Mouse (Mus musculus): ENCODE results near the gene Atf2. TPM values are rescaled to one million over a fixed set of nuclear protein-coding genes. Genes with fewer than 3 reads are reported as not detected.
A peak's percentile ranks its signal among the peaks of the same experiment; 100 is the strongest.
"Not testable (repeated sequence)": the region's sequence is repeated elsewhere in the genome, so short reads cannot be mapped to it uniquely, and the experiment has no call there.

Gene Atf2
- polyA plus RNA-seq, 1 experiment from 2014 or later: 74.1 TPM

DNA sequence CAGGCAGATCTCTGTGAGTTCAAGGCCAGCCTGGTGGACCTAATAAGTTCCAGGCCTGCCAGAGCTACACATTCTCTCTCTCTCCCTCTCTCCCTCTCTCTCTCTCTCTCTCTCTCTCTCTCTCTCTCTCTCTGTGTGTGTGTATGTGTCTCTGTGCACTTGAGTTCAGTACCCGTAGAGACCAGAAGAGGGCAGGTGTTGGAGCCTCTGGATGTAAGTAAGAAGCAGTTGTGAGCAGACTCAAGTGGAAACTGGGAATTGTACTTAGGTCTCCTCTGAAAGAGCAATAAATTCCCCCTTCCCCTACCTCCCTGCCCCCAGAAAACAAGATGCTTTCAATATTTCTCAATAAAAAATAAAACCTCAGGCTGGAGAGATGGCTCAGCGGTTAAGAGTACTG is 11.1 kb upstream of the Atf2 start:
- Histone ChIP-seq H3K9ac (no peak overlapping the region), H3K4me1 (ENCODE audit: insufficient read depth) (no peaks in the 10 kb centered on the region), H3K9me3 (ENCODE audit: low read depth, low read length) (no peaks in the 10 kb centered on the region), H3K27ac (ENCODE audit: low read depth) (no peak overlapping the region), H3K4me2 (no peak overlapping the region), H3K4me3 (ENCODE audit: low read depth, low read length) (no peak overlapping the region), H3K36me3 (ENCODE audit: insufficient read depth) (peaks cover 25% of the 10 kb centered on the region), H3K27me3 (ENCODE audit: insufficient read depth, low read length) (no peaks in the 10 kb centered on the region)
- TF ChIP-seq CTCF (IDR thresholded peaks at IDR 0.05; ENCODE audit: low read depth): 0 out of 2 replicates have a peak, but pooled peaks have one; percentile 5
- no peak for DNase-seq
- ATAC-seq (ENCODE audit: insufficient read depth): no peak
- 90% methylated on average over 2 of the region's 2 CpGs for WGBS

DNA sequence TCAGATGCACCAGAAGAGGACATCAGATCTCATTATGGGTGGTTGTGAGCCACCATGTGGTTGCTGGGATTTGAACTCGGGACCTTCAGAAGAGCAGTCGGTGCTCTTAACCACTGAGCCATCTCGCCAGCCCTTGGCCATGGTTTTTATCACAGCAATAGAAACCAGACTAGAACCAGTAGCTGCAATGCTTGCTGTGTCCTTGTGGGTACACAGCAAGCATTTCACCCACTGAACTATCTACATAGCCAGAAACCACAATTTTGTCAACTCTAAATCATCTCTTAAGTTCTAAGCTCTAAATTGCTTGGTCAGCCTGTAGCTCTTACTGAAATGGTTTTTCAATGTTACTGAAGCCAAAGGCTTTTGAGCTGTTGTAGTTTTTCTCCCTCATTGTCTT is 9.9 kb upstream of the Atf2 start:
- H3K9me3 ChIP-seq (ENCODE audit: low read depth, low read length); H3K27ac ChIP-seq (ENCODE audit: low read depth); H3K4me2 ChIP-seq; H3K9ac ChIP-seq; H3K4me3 ChIP-seq (ENCODE audit: low read depth, low read length); H3K27me3 ChIP-seq (ENCODE audit: insufficient read depth, low read length); DNase-seq; ATAC-seq (ENCODE audit: insufficient read depth); H3K4me1 ChIP-seq (ENCODE audit: insufficient read depth): not testable (repeated sequence)
- WGBS: 90% methylated on average over 3 of the region's 3 CpGs
- H3K36me3 ChIP-seq (ENCODE audit: insufficient read depth): peaks cover 12% of the 10 kb centered on the region

DNA sequence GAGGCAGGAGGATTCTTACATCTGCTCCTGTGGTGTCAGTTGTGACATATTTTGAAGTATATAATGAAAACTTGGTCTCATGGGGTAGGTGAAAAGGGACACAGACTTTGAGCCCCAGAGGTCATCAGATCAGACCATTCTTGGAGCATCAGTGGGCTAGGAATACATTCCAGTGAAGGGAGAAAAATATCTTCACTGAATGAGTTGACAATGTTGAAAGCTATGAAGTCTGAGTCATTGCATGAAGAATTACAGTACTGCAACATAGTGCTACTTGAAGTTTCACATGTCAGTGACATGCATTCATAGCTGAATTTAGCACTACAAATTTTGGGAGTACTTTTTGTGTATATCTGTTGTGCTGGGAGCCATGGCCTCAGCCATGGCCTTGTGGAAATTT is 8.7 kb upstream of the Atf2 start:
- H3K4me3 ChIP-seq (ENCODE audit: low read depth, low read length): no peak overlapping the region
- H3K9me3 ChIP-seq (ENCODE audit: low read depth, low read length): no peaks in the 10 kb centered on the region
- H3K27me3 ChIP-seq (ENCODE audit: insufficient read depth, low read length): no peaks in the 10 kb centered on the region
- H3K4me2 ChIP-seq: no peak overlapping the region
- TF ChIP-seq CTCF (IDR thresholded peaks at IDR 0.05; ENCODE audit: low read depth): no peak
- DNase-seq: no peak
- no peak overlapping the region for H3K9ac ChIP-seq
- H3K27ac ChIP-seq (ENCODE audit: low read depth): no peak overlapping the region
- ATAC-seq (ENCODE audit: insufficient read depth): no peak
- 0 out of 2 replicates have a peak, but pooled peaks cover 3% of the 10 kb centered on the region for H3K36me3 ChIP-seq (ENCODE audit: insufficient read depth)
- H3K4me1 ChIP-seq (ENCODE audit: insufficient read depth): no peaks in the 10 kb centered on the region

DNA sequence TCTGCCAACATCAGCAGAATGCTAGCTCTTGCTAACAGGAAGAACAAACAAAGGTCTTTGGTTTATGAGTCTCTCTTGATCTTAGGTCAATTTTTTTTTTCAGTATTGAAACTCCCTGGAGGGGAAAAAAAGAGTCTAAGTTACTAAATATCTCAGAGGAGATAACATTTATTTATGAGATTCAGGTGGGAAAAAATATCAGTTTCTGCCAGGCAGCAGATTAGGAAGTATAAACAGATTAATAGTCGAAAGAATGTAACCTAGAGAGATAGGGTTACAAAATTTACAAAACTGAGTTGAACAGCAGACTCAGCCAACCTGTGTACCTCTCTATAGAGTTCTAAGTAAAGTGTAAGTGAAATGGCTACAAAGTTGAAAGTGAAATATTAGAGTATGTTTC is 7.9 kb upstream of the Atf2 start:
- DNase-seq: no peak
- 54% methylated on average over 1 of the region's 1 CpGs for WGBS
- no peak overlapping the region for H3K9ac ChIP-seq

DNA sequence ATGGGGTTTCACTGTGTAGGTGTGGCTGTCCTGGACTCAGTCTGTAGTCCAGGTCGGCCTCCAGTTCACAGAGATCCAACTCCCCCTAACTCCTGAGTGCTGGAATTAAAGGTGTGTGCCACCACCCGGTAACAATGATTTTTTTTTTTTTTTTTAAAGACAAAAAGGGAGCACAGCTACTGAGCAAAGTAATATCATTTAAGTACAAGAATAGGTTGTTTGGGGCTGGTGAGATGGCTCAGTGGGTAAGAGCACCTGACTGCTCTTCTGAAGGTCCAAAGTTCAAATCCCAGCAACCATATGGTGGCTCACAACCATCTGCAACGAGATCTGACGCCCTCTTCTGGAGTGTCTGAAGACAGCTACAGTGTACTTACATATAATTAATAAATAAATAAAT is 4.5 kb upstream of the Atf2 start:
- H3K4me2 ChIP-seq; H3K4me1 ChIP-seq (ENCODE audit: insufficient read depth); H3K4me3 ChIP-seq (ENCODE audit: low read depth, low read length); ATAC-seq (ENCODE audit: insufficient read depth); H3K9ac ChIP-seq; H3K27me3 ChIP-seq (ENCODE audit: insufficient read depth, low read length); H3K27ac ChIP-seq (ENCODE audit: low read depth); DNase-seq; H3K9me3 ChIP-seq (ENCODE audit: low read depth, low read length); H3K36me3 ChIP-seq (ENCODE audit: insufficient read depth): not testable (repeated sequence)
- 63% methylated on average over 4 of the region's 4 CpGs for WGBS

More for the DNA sequence above, 7.9 kb upstream of the Atf2 start:
- H3K4me3 ChIP-seq (ENCODE audit: low read depth, low read length): no peak overlapping the region
- no peak for TF ChIP-seq CTCF (IDR thresholded peaks at IDR 0.05; ENCODE audit: low read depth)
- H3K4me2 ChIP-seq: no peak overlapping the region
- H3K27me3 ChIP-seq (ENCODE audit: insufficient read depth, low read length): no peaks in the 10 kb centered on the region
- ATAC-seq (ENCODE audit: insufficient read depth): no peak
- H3K36me3 ChIP-seq (ENCODE audit: insufficient read depth): 0 out of 2 replicates have a peak, but pooled peaks cover 3% of the 10 kb centered on the region
- H3K4me1 ChIP-seq (ENCODE audit: insufficient read depth): no peaks in the 10 kb centered on the region
- H3K27ac ChIP-seq (ENCODE audit: low read depth): no peak overlapping the region
- H3K9me3 ChIP-seq (ENCODE audit: low read depth, low read length): no peaks in the 10 kb centered on the region

DNA sequence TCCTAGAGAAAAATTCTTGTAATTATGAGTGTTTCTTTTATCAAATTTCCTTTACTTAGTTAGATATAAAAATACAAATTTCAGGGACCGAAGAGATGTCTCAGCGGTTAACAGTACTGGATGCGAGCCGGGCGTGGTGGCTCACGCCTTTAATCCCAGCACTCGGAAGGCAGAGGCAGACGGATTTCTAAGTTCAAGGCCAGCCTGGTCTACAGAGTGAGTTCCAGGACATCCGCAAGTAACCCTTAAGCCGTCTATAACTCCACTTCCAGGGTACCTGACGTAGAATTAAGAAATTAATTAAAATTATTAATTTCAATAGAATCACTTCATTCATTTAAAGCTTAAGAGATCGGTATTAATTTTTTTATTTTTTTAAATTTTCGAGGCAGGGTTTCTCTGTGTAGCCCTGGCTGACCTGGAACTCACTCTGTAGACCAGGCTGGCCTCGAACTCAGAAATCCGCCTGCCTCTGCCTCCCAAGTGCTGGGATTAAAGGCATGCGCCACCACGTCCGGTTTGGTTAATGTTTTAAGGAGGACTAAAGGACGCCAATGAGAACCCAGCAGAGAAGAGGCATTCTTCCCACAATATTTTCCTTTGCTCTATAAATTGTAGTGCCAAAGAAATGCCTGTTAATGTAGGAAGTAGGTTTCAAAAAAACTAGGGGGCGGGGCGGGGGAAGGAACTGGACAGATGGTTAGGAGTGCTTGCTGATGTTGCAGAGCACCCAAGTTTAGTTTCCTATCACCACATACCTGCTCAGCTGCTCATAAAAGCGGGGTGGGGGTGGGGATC is 1.2 kb upstream of the Atf2 start:
- DNase-seq: peak; percentile 9
- Histone ChIP-seq H3K4me1 (ENCODE audit: insufficient read depth) (no peaks in the 10 kb centered on the region), H3K4me3 (ENCODE audit: low read depth, low read length) (peak overlapping the region; percentile 95), H3K36me3 (ENCODE audit: insufficient read depth) (no peaks in the 10 kb centered on the region), H3K27ac (ENCODE audit: low read depth) (no peak overlapping the region; the same call in 1 of the 2 replicates), H3K9ac (peak overlapping the region; percentile 74), H3K9me3 (ENCODE audit: low read depth, low read length) (no peaks in the 10 kb centered on the region), H3K4me2 (peak overlapping the region; percentile 70), H3K27me3 (ENCODE audit: insufficient read depth, low read length) (no peaks in the 10 kb centered on the region)
- WGBS: 60% methylated on average over 22 of the region's 22 CpGs
- ATAC-seq (ENCODE audit: insufficient read depth): no peak
- no peak for TF ChIP-seq CTCF (IDR thresholded peaks at IDR 0.05; ENCODE audit: low read depth)

DNA sequence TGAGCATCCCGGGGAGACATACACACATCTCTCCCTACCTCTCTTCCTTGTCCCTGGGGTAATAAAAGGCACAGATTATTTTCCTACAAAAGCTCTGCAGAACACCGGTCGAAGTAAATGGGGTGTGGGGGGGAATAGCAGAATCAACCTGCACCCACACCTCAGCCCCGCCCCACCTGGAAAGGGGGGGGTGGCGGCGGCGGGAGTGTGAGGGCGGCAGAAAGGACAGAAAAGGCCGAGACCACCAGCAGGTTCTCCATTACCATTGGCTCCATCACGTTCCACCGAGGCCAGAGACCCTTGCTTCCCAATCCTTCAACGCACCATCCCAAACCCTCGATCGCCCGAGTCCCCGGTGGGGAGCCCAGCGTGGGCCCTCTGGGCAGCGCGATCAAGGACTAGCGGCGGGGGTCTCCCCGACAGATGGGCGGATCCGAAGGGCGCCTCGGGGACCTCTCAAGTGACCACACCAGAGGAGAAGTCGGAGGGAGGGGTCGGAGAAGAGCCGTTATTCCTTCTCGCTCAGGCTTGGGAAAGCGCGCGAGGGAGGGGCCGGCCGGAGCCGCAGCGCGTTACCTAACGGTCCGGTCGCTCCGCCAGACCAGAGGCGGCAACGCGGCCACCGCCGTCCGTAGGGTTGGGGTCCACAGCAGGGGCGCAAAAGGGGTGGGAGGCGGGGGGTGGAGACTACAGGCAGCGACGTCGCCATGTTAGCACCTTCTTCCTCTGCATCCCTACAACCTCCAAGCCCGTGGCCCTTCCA is 557 bp downstream of the Atf2 start:
- peak overlapping the region; percentile 86 for H3K27ac ChIP-seq (ENCODE audit: low read depth)
- WGBS: under 1% methylated on average over 54 of the region's 54 CpGs

More for the DNA sequence above, 557 bp downstream of the Atf2 start:
- peak overlapping the region; percentile 95 for H3K4me3 ChIP-seq (ENCODE audit: low read depth, low read length)
- H3K27me3 ChIP-seq (ENCODE audit: insufficient read depth, low read length): no peaks in the 10 kb centered on the region
- peak overlapping the region; percentile 93 for H3K9ac ChIP-seq
- peak overlapping the region; percentile 75 for H3K4me2 ChIP-seq
- H3K36me3 ChIP-seq (ENCODE audit: insufficient read depth): no peaks in the 10 kb centered on the region
- H3K4me1 ChIP-seq (ENCODE audit: insufficient read depth): no peaks in the 10 kb centered on the region
- TF ChIP-seq CTCF (IDR thresholded peaks at IDR 0.05; ENCODE audit: low read depth): no peak
- no peaks in the 10 kb centered on the region for H3K9me3 ChIP-seq (ENCODE audit: low read depth, low read length)
- ATAC-seq (ENCODE audit: insufficient read depth) (peak; percentile 45), DNase-seq (peak; percentile 65)

All from lung, embryonic 14.5 days (tissue).